Mouse (Mus musculus): Measurements from ENCODE around the gene Ndufab1.

Ndufab1 gene

DNA sequence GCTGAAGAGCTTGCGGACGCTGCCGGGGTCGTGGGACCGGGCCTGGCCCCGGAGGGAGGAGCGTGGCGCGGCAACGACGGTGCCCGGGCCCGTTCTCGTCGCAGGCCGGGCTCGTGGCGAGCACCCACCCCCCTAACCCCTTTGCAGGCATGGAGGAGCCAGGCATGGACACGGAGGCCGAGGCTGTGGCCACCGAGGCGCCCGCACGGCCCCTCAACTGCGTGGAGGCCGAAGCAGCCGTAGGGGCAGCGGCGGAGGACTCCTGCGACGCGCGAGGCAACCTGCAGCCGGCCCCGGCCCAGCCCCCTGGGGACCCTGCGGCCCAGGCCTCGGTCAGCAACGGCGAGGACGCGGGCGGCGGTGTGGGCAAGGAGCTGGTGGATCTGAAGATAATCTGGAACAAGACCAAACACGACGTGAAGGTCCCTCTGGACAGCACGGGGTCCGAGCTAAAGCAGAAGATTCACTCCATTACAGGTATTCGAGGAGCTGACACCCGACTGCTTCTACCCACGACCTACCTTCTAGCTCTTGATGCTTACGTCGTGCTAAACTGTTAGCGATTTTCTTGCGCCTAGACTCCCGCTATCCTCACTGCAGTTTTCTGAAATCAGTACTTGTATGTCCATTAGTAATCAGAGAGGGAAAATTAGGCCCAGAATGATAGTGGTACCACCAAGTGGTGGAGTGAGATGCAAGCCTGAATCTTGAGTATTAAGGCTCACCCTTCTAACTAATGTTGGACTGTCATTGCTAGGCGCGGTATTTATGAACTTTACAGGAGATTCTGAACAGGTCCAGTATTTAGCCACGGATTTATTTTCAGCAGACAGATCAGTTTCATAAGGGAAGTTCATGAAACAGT lies 33.9 kb downstream of the Ndufab1 start:
- DNase-seq: no peak

- peak; percentile 92 for DNase-seq
Measured at GRCm38 (mm10) chr7:122066945-122067516, 34.7 kb downstream of the Ndufab1 start, which contains the start of the genes Ubfd1 and Ears2. Gene Ubfd1, plus strand, starts transcription at chr7:122067175. Gene Ears2, minus strand, starts transcription at chr7:122067263.

DNA sequence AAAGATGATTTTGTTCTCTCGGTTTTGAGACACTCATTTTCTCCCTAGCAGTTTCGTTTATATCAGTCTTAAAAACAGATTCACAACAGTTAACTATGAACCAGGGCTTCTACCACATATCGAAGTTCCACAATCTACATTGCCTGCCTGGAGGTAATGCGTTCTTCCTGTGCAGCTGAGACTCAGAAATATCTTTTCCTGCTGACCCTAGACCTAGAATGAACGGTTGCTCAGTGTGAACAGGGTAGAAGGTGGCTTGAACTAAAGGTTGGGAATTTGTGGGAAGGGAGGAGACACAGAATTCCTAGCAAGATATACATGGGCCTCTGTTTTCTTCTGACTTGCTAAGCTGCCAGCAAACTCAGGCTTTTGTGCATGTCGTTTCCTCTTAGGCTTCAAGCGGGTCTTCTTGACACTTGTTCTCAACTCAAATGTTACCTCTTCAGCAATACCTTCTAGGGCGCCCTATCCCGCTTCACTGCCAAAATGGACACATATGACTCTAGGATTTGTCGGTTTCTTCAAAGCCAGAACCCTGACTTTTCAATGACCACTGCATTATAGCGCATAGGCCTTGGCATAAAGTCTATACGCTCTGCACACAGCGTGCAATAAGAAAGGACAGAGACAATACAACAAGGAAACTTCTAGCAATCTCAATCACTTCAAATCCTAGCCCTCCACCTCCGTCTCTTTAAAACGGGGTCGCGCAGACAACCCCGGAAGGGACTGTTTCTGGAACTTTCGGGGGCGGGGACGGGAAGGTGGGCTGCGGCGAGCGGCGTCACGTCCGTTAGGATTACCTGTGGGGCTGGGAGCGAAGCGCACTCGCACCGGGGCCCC lies 35.4 kb downstream of the Ndufab1 start:
- DNase-seq: no peak

DNA sequence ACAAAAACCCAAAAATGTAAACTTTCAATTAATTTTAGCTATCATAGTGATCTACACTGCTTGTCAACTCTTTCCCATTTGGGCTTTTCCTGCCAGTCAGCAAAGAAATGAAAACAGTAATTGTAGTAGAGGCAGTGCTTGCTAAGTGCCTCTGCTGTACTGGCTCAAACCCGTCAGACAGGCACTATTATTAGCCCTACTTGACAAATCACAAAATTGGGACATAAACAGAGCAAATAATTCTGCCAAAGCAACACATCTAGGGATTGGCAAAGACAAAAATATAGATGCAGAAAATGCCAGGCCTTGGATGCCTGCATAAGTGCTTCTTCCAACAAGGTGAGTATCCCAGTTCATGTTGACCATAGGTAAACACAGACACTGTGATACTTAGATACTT lies 36.0 kb downstream of the Ndufab1 start:
- no peak for DNase-seq

DNA sequence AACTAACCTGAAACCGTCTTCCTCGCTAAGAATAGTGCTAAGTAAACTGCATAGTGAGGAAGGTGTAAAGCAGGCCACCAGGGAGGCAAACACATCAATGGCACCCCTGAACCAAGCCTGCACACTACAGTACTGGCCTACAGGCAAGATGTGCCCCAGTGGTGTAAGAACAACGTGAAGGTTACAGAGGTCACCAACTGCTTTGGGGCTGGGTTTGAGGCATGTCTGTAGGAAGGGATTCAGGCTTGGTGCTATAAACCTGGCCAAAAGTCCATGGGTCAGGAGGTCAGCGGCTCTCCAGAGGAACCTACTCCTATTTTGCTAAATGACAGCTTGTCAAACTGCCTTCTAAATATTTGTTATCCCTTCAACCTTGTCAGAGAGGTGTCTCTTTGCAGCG lies 45.1 kb downstream of the Ndufab1 start:
- no peak for DNase-seq

- DNase-seq: no peak
Measured at GRCm38 (mm10) chr7:122050834-122051233, 50.9 kb downstream of the Ndufab1 start.

DNA sequence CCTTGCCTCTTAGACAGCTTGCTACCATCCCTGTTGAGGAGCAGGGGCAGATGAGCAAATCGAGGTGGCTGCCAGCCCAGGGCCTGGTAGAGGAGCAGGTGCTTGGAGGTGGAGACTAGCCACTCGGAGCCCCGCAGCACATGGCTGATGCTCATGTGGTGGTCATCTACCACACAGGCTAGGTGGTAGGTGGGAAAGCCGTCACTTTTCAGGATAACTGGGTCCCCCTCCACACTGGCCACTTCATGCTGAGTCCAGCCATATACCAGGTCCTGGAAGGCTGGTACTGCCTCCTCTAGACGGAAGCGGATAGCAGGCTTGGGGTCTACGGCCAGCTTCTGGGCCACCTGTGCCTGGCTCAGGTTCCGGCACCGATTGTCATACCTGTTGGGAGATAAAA lies 53.5 kb downstream of the Ndufab1 start:
- DNase-seq: no peak

DNA sequence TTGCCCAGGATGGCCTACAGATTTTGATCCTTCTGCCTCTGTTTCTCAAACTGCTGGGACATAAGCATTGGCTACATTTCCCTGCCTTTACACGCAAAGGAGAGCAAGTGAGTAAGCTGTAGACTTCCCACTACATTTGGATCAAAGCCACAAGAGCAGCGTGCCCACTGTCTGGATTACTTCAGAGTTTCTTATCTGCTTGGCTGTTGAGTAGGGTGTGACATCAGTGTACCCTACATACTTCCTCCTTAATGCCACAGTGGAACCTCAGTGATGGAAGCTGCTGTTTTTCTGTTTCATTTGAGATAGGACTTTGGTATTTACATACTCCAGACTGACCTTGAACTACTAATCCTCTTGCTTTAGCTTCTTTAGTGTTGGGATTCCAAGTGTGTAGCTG lies 54.9 kb downstream of the Ndufab1 start:
- DNase-seq: no peak

DNA sequence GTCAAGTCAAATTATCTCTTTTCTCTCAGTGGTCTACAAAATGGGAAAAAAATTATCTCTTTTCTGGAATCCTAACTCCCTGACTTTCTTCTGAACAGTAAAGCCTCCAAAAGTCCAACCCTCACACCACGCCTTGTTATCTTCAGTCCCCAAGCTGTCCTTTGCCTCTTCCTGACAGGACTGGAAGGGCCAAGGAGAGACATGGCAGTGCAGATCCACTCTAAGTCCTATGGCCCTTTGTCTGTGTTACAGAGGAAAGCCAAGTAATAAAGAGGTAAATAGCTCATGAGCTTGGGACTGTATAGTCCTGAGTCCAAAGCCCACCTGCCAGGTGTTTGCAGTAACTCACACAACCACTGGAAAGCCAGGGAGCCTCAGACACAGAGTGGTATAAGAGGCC lies 56.0 kb downstream of the Ndufab1 start:
- no peak for DNase-seq

DNA sequence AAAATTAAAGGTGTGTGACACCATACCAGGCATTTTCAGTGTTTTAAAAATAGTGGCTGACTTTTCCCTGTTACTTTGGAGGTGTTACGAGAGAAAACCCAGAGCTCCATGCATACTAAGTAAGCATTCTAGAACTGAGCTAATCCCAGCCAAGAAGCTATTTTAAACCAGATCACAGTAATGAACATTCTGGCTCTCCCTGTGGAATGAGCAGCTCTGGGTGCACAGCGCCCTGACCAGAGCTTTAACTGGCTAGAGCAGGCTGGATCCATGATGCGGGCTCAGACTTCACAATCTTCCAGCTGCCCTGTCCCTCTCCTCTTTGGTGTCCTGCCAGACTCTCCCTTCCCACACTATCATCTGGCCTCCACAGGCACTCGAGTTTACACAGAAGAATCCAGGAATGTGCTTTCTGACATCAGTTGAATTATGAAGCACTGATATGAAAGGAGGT lies 56.5 kb downstream of the Ndufab1 start:
- no peak for DNase-seq

DNA sequence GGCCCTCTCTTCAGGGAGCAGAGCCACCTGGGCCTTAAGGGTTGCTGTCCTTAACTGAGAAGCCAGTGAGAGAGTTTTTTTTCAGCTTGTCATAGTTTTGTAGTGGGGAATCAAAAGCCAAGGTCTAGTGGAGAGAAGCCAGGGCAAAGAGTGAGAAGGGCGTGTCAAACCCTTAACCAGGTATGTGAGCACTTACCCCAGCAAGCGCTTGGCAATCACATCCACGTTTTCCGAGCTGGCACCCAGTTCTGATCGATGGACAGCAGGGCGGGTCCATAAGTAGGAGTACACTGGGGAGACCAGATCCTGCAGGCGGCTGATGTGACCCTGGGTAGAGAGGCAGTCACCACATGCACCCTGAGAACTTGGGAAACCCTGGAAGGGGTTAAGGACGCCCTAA lies 57.6 kb downstream of the Ndufab1 start:
- DNase-seq: no peak
